Mouse (Mus musculus): ENCODE measurements around the gene Gm12216.
"Not testable (repeated sequence)": the region's sequence is repeated elsewhere in the genome, so short reads cannot be mapped to it uniquely, and the experiment has no call there.

Gm12216 gene

GRCm38 (mm10) chr11:53771001-53771744 lies 87.9 kb downstream of the Gm12216 start:
- in situ Hi-C loops (cut with MboI, MseI): no loop called here

GRCm38 (mm10) chr11:53770125-53770791 lies 88.8 kb downstream of the Gm12216 start:
- in situ Hi-C loops (cut with MboI, MseI): no loop called here

- in situ Hi-C loops (cut with MboI, MseI): no loop called here
Measured at GRCm38 (mm10) chr11:53769760-53770124, 89.3 kb downstream of the Gm12216 start, which contains the start of gene Irf1. Irf1 (plus strand) TSS chr11:53770014.

- in situ Hi-C loops (cut with MboI, MseI): no loop called here
Measured at GRCm38 (mm10) chr11:53769185-53769576, 89.9 kb downstream of the Gm12216 start.

- in situ Hi-C loops (cut with MboI, MseI): no loop called here
Measured at GRCm38 (mm10) chr11:53768422-53769184, 90.5 kb downstream of the Gm12216 start.

GRCm38 (mm10) chr11:53764581-53764980 lies 94.5 kb downstream of the Gm12216 start:
- in situ Hi-C loops (cut with MboI, MseI): no loop called here

- in situ Hi-C loops (cut with MboI, MseI): no loop called here
Measured at GRCm38 (mm10) chr11:53763496-53764140, 95.4 kb downstream of the Gm12216 start.

GRCm38 (mm10) chr11:53762827-53763495 lies 96.1 kb downstream of the Gm12216 start:
- in situ Hi-C loops (cut with MboI, MseI): no loop called here

GRCm38 (mm10) chr11:53762426-53762825 lies 96.6 kb downstream of the Gm12216 start:
- in situ Hi-C loops (cut with MboI, MseI): no loop called here

- in situ Hi-C loops (cut with MboI, MseI): no loop called here
Measured at GRCm38 (mm10) chr11:53761822-53762221, 97.2 kb downstream of the Gm12216 start.

- in situ Hi-C loops (cut with MboI, MseI): no loop called here
Measured at GRCm38 (mm10) chr11:53761284-53761683, 97.8 kb downstream of the Gm12216 start.

GRCm38 (mm10) chr11:53759545-53760406 lies 99.3 kb downstream of the Gm12216 start:
- in situ Hi-C loops (cut with MboI, MseI): no loop called here

- in situ Hi-C loops (cut with MboI, MseI): no loop called here
Measured at GRCm38 (mm10) chr11:53758791-53759351, 100.2 kb downstream of the Gm12216 start.

- in situ Hi-C loops (cut with MboI, MseI): not testable (repeated sequence)
Measured at GRCm38 (mm10) chr11:53758033-53758432, 101.0 kb downstream of the Gm12216 start.

- in situ Hi-C loops (cut with MboI, MseI): no loop called here
Measured at GRCm38 (mm10) chr11:53757612-53758011, 101.4 kb downstream of the Gm12216 start.

- in situ Hi-C loops (cut with MboI, MseI): no loop called here
Measured at GRCm38 (mm10) chr11:53755011-53755595, 104.0 kb downstream of the Gm12216 start.

GRCm38 (mm10) chr11:53749716-53750352 lies 109.2 kb downstream of the Gm12216 start:
- in situ Hi-C loops (cut with MboI, MseI): loop anchor here (5.0 kb wide), 1 partner anchor 102 kb away; no protein-coding TSS in a partner anchor

- in situ Hi-C loops (cut with MboI, MseI): loop anchor here (5.0 kb wide), 1 partner anchor 103 kb away; no protein-coding TSS in a partner anchor
Measured at GRCm38 (mm10) chr11:53749306-53749705, 109.8 kb downstream of the Gm12216 start.

- in situ Hi-C loops (cut with MboI, MseI): loop anchor here (5.0 kb wide), 1 partner anchor 104 kb away; no protein-coding TSS in a partner anchor
Measured at GRCm38 (mm10) chr11:53748614-53749013, 110.4 kb downstream of the Gm12216 start.

Measured in regulatory T cell (primary cell).